Mouse (Mus musculus): Measurements from ENCODE around the gene Bbs2.
A peak's percentile ranks its signal among the peaks of the same experiment; 100 is the strongest.
"Not testable (repeated sequence)": the region's sequence is repeated elsewhere in the genome, so short reads cannot be mapped to it uniquely, and the experiment has no call there.

Bbs2 gene

DNA sequence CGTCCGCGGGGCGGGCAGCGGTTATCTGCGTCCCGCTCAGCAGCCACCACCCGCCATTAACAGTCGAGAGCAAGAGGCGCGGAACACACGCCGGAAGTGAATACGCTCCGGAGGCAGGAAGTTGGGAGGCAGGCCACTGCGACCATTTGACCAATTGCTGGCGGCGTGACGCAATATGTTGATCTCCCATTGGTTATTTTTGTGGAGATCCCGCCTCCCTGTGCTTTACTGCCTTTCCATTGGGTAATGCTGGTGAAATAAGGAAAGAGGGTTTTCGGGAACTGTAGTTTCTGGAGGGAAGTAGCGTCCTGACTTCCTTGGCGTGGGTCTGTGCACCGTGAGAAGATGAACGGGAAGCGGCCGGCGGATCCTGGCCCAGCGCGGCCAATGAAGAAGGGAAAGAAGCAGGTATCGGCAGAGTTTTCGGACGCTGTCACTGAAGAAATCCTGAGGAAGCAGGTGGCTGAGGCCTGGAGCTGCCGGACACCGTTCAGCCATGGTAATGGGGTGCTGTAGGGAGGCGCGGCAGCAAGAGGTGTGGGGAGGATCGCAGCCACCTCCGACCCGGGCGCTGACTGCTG lies 61.7 kb downstream of the Bbs2 start, which contains the start of the genes Nudt21 and Ogfod1:
Gene Nudt21 (minus strand): TSS at position 88 of the 581 bp plus-strand sequence.
Gene Ogfod1 (plus strand): TSS at position 255 of the 581 bp plus-strand sequence.
- no peaks in the 10 kb centered on the region for H3K27me3 ChIP-seq (ENCODE audit: insufficient read depth, low read length)
- peaks cover 30% of the 10 kb centered on the region for H3K36me3 ChIP-seq (ENCODE audit: insufficient read depth, low read length)
- H3K9me3 ChIP-seq (ENCODE audit: low read length), result no peaks in the 10 kb centered on the region
- peak within 1 kb of the TSS; percentile 91 for H3K4me3 ChIP-seq (replicated peaks; ENCODE audit: low read length)
- TF ChIP-seq NANOG (IDR thresholded peaks at IDR 0.05; ENCODE audit: borderline replicate concordance, low read length), result no peak
- no peak for TF ChIP-seq CTCF (conservative IDR thresholded peaks at IDR 0.05; ENCODE audit: low read length)
- TF ChIP-seq POU5F1 (IDR thresholded peaks at IDR 0.05; ENCODE audit: borderline replicate concordance, low read length), result no peak
- H3K4me1 ChIP-seq (replicated peaks; ENCODE audit: low read depth, low read length), result peaks cover 49% of the 10 kb centered on the region

DNA sequence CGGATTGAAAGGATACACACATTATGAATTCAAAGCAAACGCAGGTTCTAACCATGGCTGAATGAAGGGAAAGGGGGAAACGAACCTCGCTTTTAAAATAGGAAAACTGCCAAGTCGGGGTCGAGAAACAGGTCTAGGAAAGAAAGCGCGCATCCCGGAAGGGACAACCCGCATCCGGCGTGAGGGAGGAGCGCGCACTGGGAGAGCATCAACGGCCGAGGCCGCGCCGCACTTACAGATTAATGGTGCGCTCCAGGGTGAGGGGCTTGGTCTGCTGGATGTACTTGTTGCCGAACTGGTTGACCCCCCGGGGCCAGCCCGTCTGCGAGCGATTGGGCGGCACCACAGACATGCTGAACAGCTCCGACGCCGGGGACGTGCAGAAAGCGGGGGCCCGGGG lies 62.2 kb downstream of the Bbs2 start:
- Histone ChIP-seq H3K4me1 (replicated peaks; ENCODE audit: low read depth, low read length) (peaks cover 53% of the 10 kb centered on the region), H3K4me3 (replicated peaks; ENCODE audit: low read length) (peak overlapping the region; percentile 91), H3K36me3 (ENCODE audit: insufficient read depth, low read length) (peaks cover 35% of the 10 kb centered on the region)
- not testable (repeated sequence) for H3K27me3 ChIP-seq (ENCODE audit: insufficient read depth, low read length); H3K9me3 ChIP-seq (ENCODE audit: low read length)

DNA sequence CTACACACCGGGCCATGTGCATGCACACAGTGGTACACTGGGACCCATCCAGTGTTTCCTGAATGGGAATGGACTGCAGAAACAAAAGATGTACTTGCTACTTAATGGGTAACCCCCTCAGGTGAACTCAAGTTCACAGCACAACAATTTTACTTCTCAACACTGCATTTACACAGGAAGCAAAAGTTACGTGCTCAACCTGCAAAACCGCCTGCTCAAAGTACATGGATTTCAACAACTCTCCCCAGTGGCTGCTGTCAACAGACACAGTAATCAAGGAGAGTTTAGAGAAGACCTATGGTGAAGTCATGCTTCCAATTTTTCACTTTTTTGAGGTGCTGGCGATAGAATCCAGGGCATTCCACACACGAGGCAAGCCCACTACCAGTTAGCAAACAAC lies 63.5 kb downstream of the Bbs2 start:
- TF ChIP-seq NANOG (IDR thresholded peaks at IDR 0.05; ENCODE audit: borderline replicate concordance, low read length), result no peak
- no peak for TF ChIP-seq POU5F1 (IDR thresholded peaks at IDR 0.05; ENCODE audit: borderline replicate concordance, low read length)
- TF ChIP-seq CTCF (conservative IDR thresholded peaks at IDR 0.05; ENCODE audit: low read length), result no peak
- Histone ChIP-seq H3K4me3 (replicated peaks; ENCODE audit: low read length) (peak overlapping the region; percentile 91), H3K36me3 (ENCODE audit: insufficient read depth, low read length) (peaks cover 42% of the 10 kb centered on the region), H3K4me1 (replicated peaks; ENCODE audit: low read depth, low read length) (peaks cover 53% of the 10 kb centered on the region), H3K27me3 (ENCODE audit: insufficient read depth, low read length) (no peaks in the 10 kb centered on the region), H3K9me3 (ENCODE audit: low read length) (no peaks in the 10 kb centered on the region)

DNA sequence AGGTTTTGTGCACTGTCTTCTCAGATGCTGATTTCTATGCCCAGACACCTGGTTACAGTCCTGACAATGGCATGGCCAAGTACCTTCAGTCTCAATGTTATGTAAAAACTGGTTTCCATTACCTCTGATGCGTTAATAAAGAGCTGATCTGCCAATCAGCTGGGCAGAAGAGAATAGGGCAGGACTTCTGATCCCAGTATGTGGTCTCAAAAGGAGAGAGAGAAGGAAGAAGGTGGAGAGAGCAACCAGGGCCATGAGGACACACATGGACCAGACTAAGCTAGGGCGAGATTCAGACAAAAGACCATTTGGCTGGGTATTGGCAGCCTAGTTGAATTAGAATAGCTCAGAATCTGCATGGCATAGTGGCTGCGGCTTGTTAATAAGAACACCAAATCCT lies 65.1 kb downstream of the Bbs2 start:
- no peaks in the 10 kb centered on the region for H3K27me3 ChIP-seq (ENCODE audit: insufficient read depth, low read length)
- H3K4me3 ChIP-seq (replicated peaks; ENCODE audit: low read length), result peak overlapping the region; percentile 13
- peaks cover 53% of the 10 kb centered on the region for H3K4me1 ChIP-seq (replicated peaks; ENCODE audit: low read depth, low read length)
- 0 out of 2 replicates have a peak, but pooled peaks have one; percentile 14 for TF ChIP-seq NANOG (IDR thresholded peaks at IDR 0.05; ENCODE audit: borderline replicate concordance, low read length)
- TF ChIP-seq POU5F1 (IDR thresholded peaks at IDR 0.05; ENCODE audit: borderline replicate concordance, low read length), result no peak
- TF ChIP-seq CTCF (conservative IDR thresholded peaks at IDR 0.05; ENCODE audit: low read length), result no peak
- no peaks in the 10 kb centered on the region for H3K9me3 ChIP-seq (ENCODE audit: low read length)
- H3K36me3 ChIP-seq (ENCODE audit: insufficient read depth, low read length), result peaks cover 44% of the 10 kb centered on the region

DNA sequence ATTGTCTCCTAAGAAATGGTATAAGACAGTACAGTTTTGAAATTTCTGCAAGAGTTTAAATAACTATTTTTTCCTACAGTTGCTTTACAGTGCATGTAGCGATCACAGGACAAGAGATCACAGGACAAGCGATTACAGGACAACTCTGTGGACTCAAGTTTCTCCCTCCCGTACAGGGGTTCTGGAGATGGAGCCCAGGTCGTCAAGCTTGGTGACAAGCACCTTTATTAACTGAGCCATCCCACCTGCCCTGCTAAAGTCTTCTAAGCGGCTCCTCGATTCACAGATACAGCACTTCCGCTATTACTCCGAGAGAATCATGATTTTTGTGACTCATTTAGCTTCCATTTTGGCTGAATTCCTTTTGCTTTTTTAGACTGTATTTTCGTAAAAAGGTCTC lies 69.0 kb downstream of the Bbs2 start:
- Histone ChIP-seq H3K36me3 (ENCODE audit: insufficient read depth, low read length) (peaks cover 77% of the 10 kb centered on the region), H3K27me3 (ENCODE audit: insufficient read depth, low read length) (no peaks in the 10 kb centered on the region), H3K9me3 (ENCODE audit: low read length) (no peaks in the 10 kb centered on the region), H3K4me3 (replicated peaks; ENCODE audit: low read length) (no peak overlapping the region), H3K4me1 (replicated peaks; ENCODE audit: low read depth, low read length) (peaks cover 30% of the 10 kb centered on the region)
- no peak for TF ChIP-seq CTCF (conservative IDR thresholded peaks at IDR 0.05; ENCODE audit: low read length)
- TF ChIP-seq POU5F1 (IDR thresholded peaks at IDR 0.05; ENCODE audit: borderline replicate concordance, low read length), result no peak
- no peak for TF ChIP-seq NANOG (IDR thresholded peaks at IDR 0.05; ENCODE audit: borderline replicate concordance, low read length)

DNA sequence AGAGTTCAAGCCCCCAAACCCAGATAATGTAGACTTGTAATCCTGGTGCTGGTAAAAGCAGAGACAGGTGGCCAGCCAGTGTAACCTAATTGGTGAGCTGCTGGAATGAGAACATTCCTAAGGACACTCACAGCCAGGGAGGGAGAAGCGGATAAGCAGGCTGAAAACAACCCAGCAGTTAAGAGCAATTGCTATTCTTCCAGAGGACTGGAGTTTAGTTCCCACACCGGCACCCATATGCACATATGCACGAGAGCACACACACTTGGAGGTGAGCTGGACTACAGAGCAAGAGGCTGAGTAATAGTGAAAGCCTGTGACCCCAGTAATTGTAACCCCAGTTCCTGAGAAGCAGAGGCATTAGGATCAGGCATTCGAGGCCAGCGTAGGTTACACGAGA lies 74.8 kb downstream of the Bbs2 start:
- Histone ChIP-seq H3K4me3 (replicated peaks; ENCODE audit: low read length) (no peak overlapping the region), H3K9me3 (ENCODE audit: low read length) (no peaks in the 10 kb centered on the region), H3K36me3 (ENCODE audit: insufficient read depth, low read length) (peaks cover 90% of the 10 kb centered on the region), H3K27me3 (ENCODE audit: insufficient read depth, low read length) (no peaks in the 10 kb centered on the region), H3K4me1 (replicated peaks; ENCODE audit: low read depth, low read length) (no peaks in the 10 kb centered on the region)
- TF ChIP-seq POU5F1 (IDR thresholded peaks at IDR 0.05; ENCODE audit: borderline replicate concordance, low read length) (no peak), CTCF (conservative IDR thresholded peaks at IDR 0.05; ENCODE audit: low read length) (no peak), NANOG (IDR thresholded peaks at IDR 0.05; ENCODE audit: borderline replicate concordance, low read length) (no peak)
